Mouse (Mus musculus) cerebellum, adult 2 months (tissue): ENCODE measurements around the gene Sct.

Experiments used
- CTCF ChIP-seq: fragments of 200-500 bp; IDR thresholded peaks from 2 replicates; pipeline ENCODE4 v1.5.1; 2011; ENCODE audit warnings: low read depth, mild to moderate bottlenecking, control low read depth, low read length, moderate library complexity, borderline replicate concordance; ENCODE audit not compliant: insufficient read depth
- POLR2A ChIP-seq: fragments of 200-500 bp; IDR thresholded peaks from 2 replicates; pipeline ENCODE4 v1.6.1; 2011; ENCODE audit warnings: low read length, control low read depth, borderline replicate concordance; ENCODE audit not compliant: insufficient read depth

- no peak for TF ChIP-seq CTCF
- TF ChIP-seq POLR2A: no peak
Observed at GRCm38 (mm10) chr7:141291921-141292582, 13.1 kb upstream of the Sct start, which contains the start of gene Drd4.
